Mouse (Mus musculus) ES-Bruce4 (cell line): ENCODE results near the gene Cux1. TPM values are rescaled to one million over a fixed set of nuclear protein-coding genes. Genes with fewer than 3 reads are reported as not detected.
A peak's percentile ranks its signal among the peaks of the same experiment; 100 is the strongest.

Experiments
- H3K27ac ChIP-seq: 2 replicates; pipeline ENCODE4 v1.5.1; 2012; ENCODE audit warnings: low read length, inconsistent platforms; ENCODE audit not compliant: insufficient read depth
- H3K27me3 ChIP-seq: 2 replicates; pipeline ENCODE4 v1.6.1; 2012; ENCODE audit warnings: mild to moderate bottlenecking, low read length, inconsistent platforms; ENCODE audit not compliant: control insufficient read depth, poor library complexity, insufficient read depth, severe bottlenecking
- H3K36me3 ChIP-seq: 2 replicates; pipeline ENCODE4 v1.6.1; 2012; ENCODE audit warnings: inconsistent platforms, mild to moderate bottlenecking, low read length, moderate library complexity; ENCODE audit not compliant: control insufficient read depth, poor library complexity, insufficient read depth, severe bottlenecking
- H3K4me1 ChIP-seq: one replicate; pipeline ENCODE4 v1.8.1; 2011; ENCODE audit warnings: low read length; ENCODE audit not compliant: control insufficient read depth, insufficient read depth
- H3K4me3 ChIP-seq: 2 replicates; pipeline ENCODE4 v1.5.1; 2011; ENCODE audit warnings: low read depth, mild to moderate bottlenecking, low read length
- H3K9ac ChIP-seq: 2 replicates; pipeline ENCODE4 v1.6.1; 2012; ENCODE audit warnings: low read depth, mild to moderate bottlenecking, inconsistent platforms; ENCODE audit not compliant: poor library complexity, severe bottlenecking
- H3K9me3 ChIP-seq: replicated peaks from 2 replicates; pipeline ENCODE4 v1.6.1; 2012; ENCODE audit warnings: mild to moderate bottlenecking, low read length, inconsistent platforms; ENCODE audit not compliant: control insufficient read depth, poor library complexity, insufficient read depth, severe bottlenecking
- CTCF ChIP-seq: IDR thresholded peaks from one replicate; pipeline ENCODE4 v1.8.1; 2011; ENCODE audit warnings: low read depth, low read length
- EP300 ChIP-seq: IDR thresholded peaks from 2 replicates; pipeline ENCODE4 v1.6.1; 2011; ENCODE audit warnings: low read depth, low read length; ENCODE audit not compliant: insufficient read depth
- POLR2A ChIP-seq: IDR thresholded peaks from one replicate; pipeline ENCODE4 v1.8.1; 2011; ENCODE audit warnings: low read length; ENCODE audit not compliant: insufficient read depth
- polyA plus RNA-seq: library from polyadenylated mRNA; stranded (reverse); fragments of >200 nt; gene quantifications from 2 replicates; pipeline ENCODE4 v1.2.4, GENCODE M21; 2011; ENCODE audit warnings: low read depth; ENCODE audit not compliant: missing spikeins, insufficient read depth, insufficient read length

Cux1 gene
- polyA plus RNA-seq, 1 experiment: 37.0 TPM

GRCm38 (mm10) chr5:136285106-136285505 is 282.2 kb downstream of the Cux1 start:
- H3K9me3 ChIP-seq: no peaks in the 10 kb centered on the region
- no peak overlapping the region for H3K27ac ChIP-seq
- no peaks in the 10 kb centered on the region for H3K4me1 ChIP-seq
- no peaks in the 10 kb centered on the region for H3K27me3 ChIP-seq
- H3K9ac ChIP-seq: no peak overlapping the region
- H3K4me3 ChIP-seq: no peak overlapping the region
- peaks cover 2% of the 10 kb centered on the region; the same call in 1 of the 2 replicates for H3K36me3 ChIP-seq
- no peak for TF ChIP-seq CTCF
- no peak for TF ChIP-seq EP300
- no peak for TF ChIP-seq POLR2A

- H3K36me3 ChIP-seq: peaks cover 10% of the 10 kb centered on the region
- no peaks in the 10 kb centered on the region for H3K4me1 ChIP-seq
- H3K9ac ChIP-seq: no peak overlapping the region
- H3K4me3 ChIP-seq: no peak overlapping the region
- no peak overlapping the region for H3K27ac ChIP-seq
- no peaks in the 10 kb centered on the region for H3K9me3 ChIP-seq
- TF ChIP-seq CTCF: peak; percentile 45
- TF ChIP-seq EP300: no peak
- TF ChIP-seq POLR2A: no peak
- H3K27me3 ChIP-seq: no peaks in the 10 kb centered on the region
These were observed 285.9 kb downstream of the Cux1 start for GRCm38 (mm10) chr5:136281351-136281750.

GRCm38 (mm10) chr5:136274739-136275138 is 292.6 kb downstream of the Cux1 start:
- no peaks in the 10 kb centered on the region for H3K4me1 ChIP-seq
- TF ChIP-seq EP300 (no peak), POLR2A (no peak), CTCF (no peak)
- H3K36me3 ChIP-seq: peaks cover 9% of the 10 kb centered on the region; the same call in 1 of the 2 replicates
- no peak overlapping the region for H3K27ac ChIP-seq
- peak overlapping the region; percentile 3 for H3K4me3 ChIP-seq
- H3K9ac ChIP-seq: peak overlapping the region; percentile 70
- H3K27me3 ChIP-seq: no peaks in the 10 kb centered on the region
- no peaks in the 10 kb centered on the region for H3K9me3 ChIP-seq

- H3K4me3 ChIP-seq: no peak overlapping the region
- no peak overlapping the region for H3K9ac ChIP-seq
- no peaks in the 10 kb centered on the region for H3K27me3 ChIP-seq
- H3K36me3 ChIP-seq: no peaks in the 10 kb centered on the region
- TF ChIP-seq CTCF: no peak
- no peak for TF ChIP-seq POLR2A
- no peak for TF ChIP-seq EP300
- H3K27ac ChIP-seq: no peak overlapping the region
- no peaks in the 10 kb centered on the region for H3K4me1 ChIP-seq
- no peaks in the 10 kb centered on the region for H3K9me3 ChIP-seq
These were observed 297.4 kb downstream of the Cux1 start for GRCm38 (mm10) chr5:136269937-136270336.

GRCm38 (mm10) chr5:136266077-136266476 is 301.2 kb downstream of the Cux1 start:
- H3K4me1 ChIP-seq: no peaks in the 10 kb centered on the region
- H3K9ac ChIP-seq: no peak overlapping the region
- no peak for TF ChIP-seq CTCF
- no peak for TF ChIP-seq POLR2A
- TF ChIP-seq EP300: no peak
- no peak overlapping the region for H3K4me3 ChIP-seq
- no peaks in the 10 kb centered on the region for H3K9me3 ChIP-seq
- no peaks in the 10 kb centered on the region for H3K36me3 ChIP-seq
- no peak overlapping the region for H3K27ac ChIP-seq
- no peaks in the 10 kb centered on the region for H3K27me3 ChIP-seq

GRCm38 (mm10) chr5:136263342-136263741 is 303.9 kb downstream of the Cux1 start:
- Histone ChIP-seq H3K9me3 (no peaks in the 10 kb centered on the region), H3K27me3 (no peaks in the 10 kb centered on the region), H3K4me3 (no peak overlapping the region), H3K27ac (no peak overlapping the region), H3K36me3 (no peaks in the 10 kb centered on the region), H3K9ac (no peak overlapping the region), H3K4me1 (no peaks in the 10 kb centered on the region)
- no peak for TF ChIP-seq POLR2A
- TF ChIP-seq CTCF: no peak
- TF ChIP-seq EP300: no peak

- H3K27ac ChIP-seq: no peak overlapping the region
- no peaks in the 10 kb centered on the region for H3K4me1 ChIP-seq
These were observed 308.4 kb downstream of the Cux1 start for GRCm38 (mm10) chr5:136258919-136259318.

More at GRCm38 (mm10) chr5:136258919-136259318, 308.4 kb downstream of the Cux1 start:
- no peaks in the 10 kb centered on the region for H3K27me3 ChIP-seq
- H3K9me3 ChIP-seq: no peaks in the 10 kb centered on the region
- TF ChIP-seq CTCF: peak; percentile 66
- no peak for TF ChIP-seq EP300
- no peaks in the 10 kb centered on the region for H3K36me3 ChIP-seq
- H3K9ac ChIP-seq: no peak overlapping the region
- H3K4me3 ChIP-seq: no peak overlapping the region
